Comparison of ENCODE assay signal across 8 mouse cellular contexts in genomic region chr2:152820369-152820768, GRCm38 (mm10). TPM values are rescaled to one million over a fixed set of nuclear protein-coding genes. Genes with fewer than 3 reads are reported as not detected.
DNase-seq lines count a peak whose midpoint lies in the region; ATAC-seq and TF ChIP-seq lines count a peak whose summit lies in the region.

No protein-coding gene starts in this region.

- H3K4me1 ChIP-seq in embryonic facial prominence, embryonic 12.5 days: peaks cover 42% of the 10 kb centered on the region
- peaks cover 57% of the 10 kb centered on the region for H3K4me1 ChIP-seq in heart, postnatal 0 days (ENCODE audit: control insufficient read depth, insufficient read depth)
- H3K4me1 ChIP-seq in testis, adult 2 months (ENCODE audit: control insufficient read depth, insufficient read depth, low read length): peaks cover 19% of the 10 kb centered on the region

- H3K9ac ChIP-seq in embryonic facial prominence, embryonic 12.5 days: no peak overlapping the region
- H3K9ac ChIP-seq in heart, postnatal 0 days (replicated peaks; ENCODE audit: low read depth, low read length): peak overlapping the region; percentile 34; the same call in 1 of the 2 replicates

- H3K79me2 ChIP-seq in C2C12 (ENCODE audit: control insufficient read depth, insufficient read depth): peaks cover 98% of the 10 kb centered on the region

- no peak overlapping the region for H3K4me2 ChIP-seq in embryonic facial prominence, embryonic 12.5 days (replicated peaks)
- peak overlapping the region; percentile 31 for H3K4me2 ChIP-seq in heart, postnatal 0 days (ENCODE audit: low read depth, low read length)

- H3K27me3 ChIP-seq in C2C12 (ENCODE audit: control insufficient read depth, insufficient read depth, insufficient read length): no peaks in the 10 kb centered on the region
- H3K27me3 ChIP-seq in embryonic facial prominence, embryonic 12.5 days: no peaks in the 10 kb centered on the region
- H3K27me3 ChIP-seq in heart, postnatal 0 days (ENCODE audit: control insufficient read depth, insufficient read depth, low read length): no peaks in the 10 kb centered on the region
- H3K27me3 ChIP-seq in testis, adult 2 months (ENCODE audit: control insufficient read depth, insufficient read depth, low read length): no peaks in the 10 kb centered on the region

- H3K9me3 ChIP-seq in embryonic facial prominence, embryonic 12.5 days: no peaks in the 10 kb centered on the region
- no peaks in the 10 kb centered on the region for H3K9me3 ChIP-seq in heart, postnatal 0 days (replicated peaks; ENCODE audit: control insufficient read depth, low read length)

- no peak overlapping the region for H3K4me3 ChIP-seq in C2C12 (ENCODE audit: insufficient read depth, poor library complexity, severe bottlenecking)
- H3K4me3 ChIP-seq in embryonic facial prominence, embryonic 12.5 days: no peak overlapping the region
- H3K4me3 ChIP-seq in heart, postnatal 0 days (ENCODE audit: low read depth, low read length): no peak overlapping the region
- no peak overlapping the region for H3K4me3 ChIP-seq in testis, adult 2 months (ENCODE audit: control insufficient read depth, low read depth, low read length)

- H3K36me3 ChIP-seq in C2C12 (ENCODE audit: control insufficient read depth, insufficient read depth): peaks cover 77% of the 10 kb centered on the region
- peaks cover 21% of the 10 kb centered on the region for H3K36me3 ChIP-seq in embryonic facial prominence, embryonic 12.5 days
- H3K36me3 ChIP-seq in heart, postnatal 0 days (replicated peaks; ENCODE audit: control insufficient read depth, insufficient read depth, low read length): peaks cover 12% of the 10 kb centered on the region
- peaks cover 2% of the 10 kb centered on the region for H3K36me3 ChIP-seq in testis, adult 2 months (ENCODE audit: control insufficient read depth, insufficient read depth, low read length)

- no peak overlapping the region for H3ac ChIP-seq in C2C12 (ENCODE audit: control insufficient read depth, insufficient read length, low read depth)

- ATAC-seq in embryonic facial prominence, embryonic 12.5 days (ENCODE audit: insufficient number of reproducible peaks, insufficient read depth, low FRiP score, low TSS enrichment): no peak
- ATAC-seq in heart, postnatal 0 days (ENCODE audit: insufficient read depth, low read depth): peak; percentile 85

- no peak for TF ChIP-seq POLR2A in testis, adult 2 months (IDR thresholded peaks at IDR 0.05; ENCODE audit: control insufficient read depth, low read depth, low read length)

- peak; percentile 58 for DNase-seq in 3134 (ENCODE audit: extremely low read depth, insufficient read length, low spot score)
- peak; percentile 89 for DNase-seq in heart, postnatal 0 days (ENCODE audit: low spot score)
- DNase-seq in kidney, postnatal 25 days: peak; percentile 70 to 93
- DNase-seq in lung, postnatal 25 days (ENCODE audit: low spot score): peak; percentile 94
- DNase-seq in right cerebral cortex, postnatal 25 days: no peak

- H3K79me3 ChIP-seq in C2C12 (ENCODE audit: low read depth): peaks cover 85% of the 10 kb centered on the region

- peak; percentile 83; the same call in 1 of the 2 replicates for TF ChIP-seq EP300 in heart, postnatal 0 days (IDR thresholded peaks at IDR 0.05; ENCODE audit: low read depth)

- H3K27ac ChIP-seq in embryonic facial prominence, embryonic 12.5 days: peak overlapping the region; percentile 80
- H3K27ac ChIP-seq in heart, postnatal 0 days (ENCODE audit: low read depth): peak overlapping the region; percentile 93
- H3K27ac ChIP-seq in testis, adult 2 months (ENCODE audit: control insufficient read depth, insufficient read depth, low read depth, low read length): peak overlapping the region; percentile 72

- 14% methylated on average over 2 of the region's 2 CpGs for WGBS in embryonic facial prominence, embryonic 12.5 days
- WGBS in heart, postnatal 0 days: 13% methylated on average over 2 of the region's 2 CpGs

- TF ChIP-seq CTCF in C2C12 (IDR thresholded peaks at IDR 0.05; ENCODE audit: control insufficient read depth, insufficient read depth, insufficient read length): no peak
- TF ChIP-seq CTCF in heart, postnatal 0 days (IDR thresholded peaks at IDR 0.05; ENCODE audit: low read depth): no peak
- no peak for TF ChIP-seq CTCF in testis, adult 2 months (IDR thresholded peaks at IDR 0.05; ENCODE audit: control insufficient read depth, insufficient read depth, insufficient replicate concordance, low read depth, low read length)

TF ChIP-seq in C2C12, 6 proteins besides CTCF, POLR2A, EP300 and RAD21:
- TF ChIP-seq USF1 (IDR thresholded peaks at IDR 0.05; ENCODE audit: low read depth) (no peak), MAX (IDR thresholded peaks at IDR 0.05) (peak; percentile 46), MYOG (IDR thresholded peaks at IDR 0.05; ENCODE audit: control insufficient read depth, extremely low read depth, insufficient read length) (no peak)

RNA-seq across cellular contexts. Expression of gene Bcl2l1, which starts 11.2 kb away (rescaled TPM):
- 67.3 TPM for polyA plus RNA-seq in C2C12 (2012; fragmentation: generic; extraction: Trizol)
- polyA plus RNA-seq in embryonic facial prominence, embryonic 12.5 days (2016; fragmentation: Nextera tagmentation; extraction: Ambion mirVana): 104 and 105 TPM in 2 replicates
- total RNA-seq in heart, postnatal 0 days (2014; rRNA removed; ENCODE audit: low replicate concordance): 60.9 and 75.6 TPM in 2 replicates
- 34.5 and 35.0 TPM in 2 replicates for polyA plus RNA-seq in heart, postnatal 0 days (2015; fragmentation: Nextera tagmentation; extraction: Ambion mirVana)
- polyA plus RNA-seq in testis, adult 2 months (2012; rRNA removed): 74.9 and 80.8 TPM in 2 replicates

RNA-seq across cellular contexts. Expression of gene Tpx2, which starts 27.4 kb away (rescaled TPM):
- polyA plus RNA-seq in C2C12 (2012; fragmentation: generic; extraction: Trizol): 54.8 TPM
- 92.4 and 106 TPM in 2 replicates for polyA plus RNA-seq in embryonic facial prominence, embryonic 12.5 days (2016; fragmentation: Nextera tagmentation; extraction: Ambion mirVana)
- 8.1 and 13.6 TPM in 2 replicates for total RNA-seq in heart, postnatal 0 days (2014; rRNA removed; ENCODE audit: low replicate concordance)
- polyA plus RNA-seq in heart, postnatal 0 days (2015; fragmentation: Nextera tagmentation; extraction: Ambion mirVana): 15.0 and 15.1 TPM in 2 replicates
- 8.2 and 9.0 TPM in 2 replicates for polyA plus RNA-seq in testis, adult 2 months (2012; rRNA removed)
